Mouse (Mus musculus) bone marrow, adult 2 months (tissue): ENCODE results near the gene Rps10.

Experiments
- CTCF ChIP-seq: fragments of 200-500 bp; IDR thresholded peaks from 2 replicates; pipeline ENCODE4 v1.5.1; 2011; ENCODE audit warnings: low read length, control low read depth; ENCODE audit not compliant: control insufficient read depth, insufficient read depth
- POLR2A ChIP-seq: fragments of 200-500 bp; IDR thresholded peaks from 2 replicates; pipeline ENCODE4 v1.6.1; 2011; ENCODE audit warnings: low read depth, mild to moderate bottlenecking, control low read depth, low read length, borderline replicate concordance; ENCODE audit not compliant: control insufficient read depth

GRCm38 (mm10) chr17:27609576-27609975, 26.9 kb downstream of the Rps10 start:
- TF ChIP-seq CTCF: no peak
- no peak for TF ChIP-seq POLR2A
